Mouse (Mus musculus) cortical plate, adult 2 months (tissue): ENCODE data around the gene Tifab.

Experiments
- CTCF ChIP-seq: fragments of 200-500 bp; IDR thresholded peaks from 2 replicates; pipeline ENCODE4 v1.5.1; 2011; ENCODE audit warnings: mild to moderate bottlenecking, control low read depth, low read length; ENCODE audit not compliant: insufficient read depth; ENCODE audit errors: extremely low read depth
- POLR2A ChIP-seq: fragments of 200-500 bp; IDR thresholded peaks from 2 replicates; pipeline ENCODE4 v1.6.1; 2011; ENCODE audit warnings: mild to moderate bottlenecking, low read length, control low read depth; ENCODE audit not compliant: insufficient read depth; ENCODE audit errors: extremely low read depth

DNA sequence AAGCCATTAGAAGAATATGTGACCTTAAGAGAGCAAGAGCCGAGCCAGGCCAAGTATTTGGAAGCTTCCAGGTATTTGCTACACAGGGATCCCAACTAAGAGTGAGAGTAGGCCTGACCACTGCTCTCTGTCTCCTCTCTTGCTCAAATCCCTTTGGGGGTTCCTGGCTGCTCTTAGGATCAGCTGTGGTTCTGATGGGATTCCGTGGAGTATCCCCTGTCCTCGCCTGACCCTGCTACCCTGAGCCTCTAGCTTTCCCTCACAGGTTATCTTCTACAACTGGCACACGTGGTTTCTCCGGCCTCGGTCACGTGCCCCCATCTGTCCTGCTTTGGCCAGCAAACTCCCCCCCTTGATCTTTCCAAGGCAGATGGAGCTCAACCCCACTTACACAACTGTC, 45.7 kb downstream of the Tifab start:
- TF ChIP-seq CTCF, result no peak
- TF ChIP-seq POLR2A, result no peak
